Mouse (Mus musculus): Measurements from ENCODE around the gene Alcam.

GRCm38 (mm10) chr16:52371956-52372355 is 81.9 kb downstream of the Alcam start:
- TF ChIP-seq GATA1 (IDR thresholded peaks at IDR 0.05; ENCODE audit: borderline replicate concordance, low read length) (no peak), FLI1 (IDR thresholded peaks at IDR 0.05; ENCODE audit: low read length) (no peak)
